Mouse (Mus musculus) hindbrain, embryonic 11.5 days (tissue): ENCODE measurements around the gene Gabbr1. TPM values are rescaled to one million over a fixed set of nuclear protein-coding genes. Genes with fewer than 3 reads are reported as not detected.

ENCODE experiments used
- ATAC-seq: fragments of 200-750 bp; cut with Nextera tagmentation; 2 replicates; pipeline ENCODE4 v1.8.0; 2017; ENCODE audit warnings: mild to moderate bottlenecking, moderate TSS enrichment, moderate library complexity; ENCODE audit not compliant: low FRiP score
- DNase-seq: peaks from one replicate; pipeline ENCODE4 v3.0.0-alpha.2; 2015; ENCODE audit warnings: low spot score
- H3K27ac ChIP-seq: fragments of 300-500 bp; sonication (generic); 2 replicates; pipeline ENCODE4 v1.5.1; 2014; ENCODE audit warnings: mild to moderate bottlenecking, low read depth, low read length
- H3K27me3 ChIP-seq: fragments of 300-500 bp; sonication (generic); 2 replicates; pipeline ENCODE4 v1.6.1; 2014; ENCODE audit warnings: mild to moderate bottlenecking, low read length, moderate library complexity, mixed read lengths; ENCODE audit not compliant: control insufficient read depth, insufficient read depth
- H3K36me3 ChIP-seq: fragments of 300-500 bp; sonication (generic); 2 replicates; pipeline ENCODE4 v1.6.1; 2014; ENCODE audit warnings: mild to moderate bottlenecking, low read length, moderate library complexity, mixed read lengths; ENCODE audit not compliant: control insufficient read depth, insufficient read depth
- H3K4me1 ChIP-seq: fragments of 300-500 bp; sonication (generic); replicated peaks from 2 replicates; pipeline ENCODE4 v1.6.1; 2014; ENCODE audit warnings: low read length, mixed read lengths; ENCODE audit not compliant: control insufficient read depth, insufficient read depth
- H3K4me2 ChIP-seq: fragments of 300-500 bp; sonication (generic); replicated peaks from 2 replicates; pipeline ENCODE4 v1.6.1; 2014; ENCODE audit warnings: mild to moderate bottlenecking, low read depth, low read length
- H3K4me3 ChIP-seq: fragments of 300-500 bp; sonication (generic); 2 replicates; pipeline ENCODE4 v1.5.1; 2014; ENCODE audit warnings: low read depth, low read length
- H3K9ac ChIP-seq: fragments of 300-500 bp; sonication (generic); 2 replicates; pipeline ENCODE4 v1.6.1; 2014; ENCODE audit warnings: low read depth, low read length
- H3K9me3 ChIP-seq: fragments of 300-500 bp; sonication (generic); 2 replicates; pipeline ENCODE4 v1.6.1; 2016; ENCODE audit warnings: low read length; ENCODE audit not compliant: control insufficient read depth
- WGBS: fragments of 180-500 bp; shearing (Covaris S2); extraction: QIAGEN DNeasy Blood & Tissue Kit; methylation state at CpG from one replicate; pipeline ENCODE4 v1.1.7; 2014; 5-methylcytosine and 5-hydroxymethylcytosine counted together
- polyA plus RNA-seq: library from polyadenylated mRNA; unstranded; fragments of >200 nt; fragmentation: Nextera tagmentation; extraction: Ambion mirVana; gene quantifications from 2 replicates; pipeline ENCODE4 v1.2.1, GENCODE M21; 2014

Gene Gabbr1
- polyA plus RNA-seq, 1 experiment from 2014 or later: 24.8 TPM

DNA sequence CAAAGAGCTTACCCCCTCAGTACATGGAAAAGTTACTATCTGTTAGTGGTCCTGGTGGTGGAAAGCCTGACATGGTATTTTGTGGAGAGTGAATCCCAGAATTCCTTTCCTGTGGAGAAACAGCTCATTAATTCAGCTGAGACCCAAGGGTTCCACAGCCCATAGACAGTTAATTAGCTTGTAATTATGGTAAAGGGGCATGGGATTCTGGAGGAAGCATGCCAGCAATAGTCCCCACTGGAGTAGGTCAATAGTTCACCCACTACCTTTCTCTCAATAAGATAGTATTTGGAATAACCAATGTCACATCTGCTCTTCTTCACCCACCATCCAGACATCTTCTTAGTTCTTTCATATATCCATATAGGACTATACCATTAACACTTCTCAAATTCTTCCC lies 42.6 kb downstream of the Gabbr1 start, which contains the start of gene Olfr90:
TSS of gene Olfr90 (minus strand) at position 101 of the 400 bp plus-strand sequence.
- no peaks in the 10 kb centered on the region for H3K9me3 ChIP-seq
- H3K9ac ChIP-seq: no peak within 1 kb of the TSS
- no peak within 1 kb of the TSS for H3K4me3 ChIP-seq
- DNase-seq: no peak
- no peak within 1 kb of the TSS for H3K4me2 ChIP-seq
- H3K27ac ChIP-seq: no peak within 1 kb of the TSS
- no peak for ATAC-seq
- H3K4me1 ChIP-seq: no peaks in the 10 kb centered on the region
- no peaks in the 10 kb centered on the region for H3K27me3 ChIP-seq
- H3K36me3 ChIP-seq: no peaks in the 10 kb centered on the region

DNA sequence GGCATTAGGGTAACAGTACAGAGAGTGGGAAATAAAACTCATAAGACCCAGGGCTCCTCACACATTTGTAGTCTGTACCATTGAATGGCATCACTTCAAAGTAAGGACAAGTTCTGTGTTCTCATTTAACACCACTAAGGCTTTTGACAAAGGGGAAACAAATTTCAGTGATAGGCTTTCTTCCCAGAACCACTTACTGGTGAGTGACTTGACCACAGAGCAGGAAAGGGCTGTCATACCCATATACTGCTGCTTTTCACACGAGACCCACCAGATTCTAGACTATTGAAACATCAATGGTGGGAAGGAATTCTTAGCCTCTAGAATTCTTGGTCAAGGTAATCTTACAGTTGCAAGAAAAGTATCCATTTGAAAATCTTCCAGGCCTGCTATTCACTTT lies 46.4 kb downstream of the Gabbr1 start:
- ATAC-seq: no peak
- Histone ChIP-seq H3K9me3 (no peaks in the 10 kb centered on the region), H3K36me3 (no peaks in the 10 kb centered on the region), H3K27ac (no peak overlapping the region), H3K4me2 (no peak overlapping the region), H3K4me3 (no peak overlapping the region), H3K27me3 (no peaks in the 10 kb centered on the region), H3K9ac (no peak overlapping the region), H3K4me1 (no peaks in the 10 kb centered on the region)
- DNase-seq: no peak
- 91% methylated on average over 1 of the region's 1 CpGs for WGBS

- Histone ChIP-seq H3K4me1 (no peaks in the 10 kb centered on the region), H3K9me3 (no peaks in the 10 kb centered on the region), H3K4me2 (no peak overlapping the region), H3K9ac (no peak overlapping the region), H3K36me3 (no peaks in the 10 kb centered on the region), H3K4me3 (no peak overlapping the region), H3K27me3 (no peaks in the 10 kb centered on the region), H3K27ac (no peak overlapping the region)
- ATAC-seq: no peak
- WGBS: 84% methylated on average over 5 of the region's 5 CpGs
- DNase-seq: no peak
Measured at GRCm38 (mm10) chr17:37093289-37093688, 47.5 kb downstream of the Gabbr1 start.

- Histone ChIP-seq H3K4me1 (no peaks in the 10 kb centered on the region), H3K36me3 (no peaks in the 10 kb centered on the region), H3K4me3 (no peak within 1 kb of the TSS), H3K4me2 (no peak within 1 kb of the TSS), H3K9me3 (no peaks in the 10 kb centered on the region), H3K27me3 (no peaks in the 10 kb centered on the region), H3K9ac (no peak within 1 kb of the TSS), H3K27ac (no peak within 1 kb of the TSS)
- WGBS: 100% methylated on average over 1 of the region's 1 CpGs
- DNase-seq (no peak), ATAC-seq (no peak)
Measured at GRCm38 (mm10) chr17:37098178-37098577, 52.4 kb downstream of the Gabbr1 start, which contains the start of gene Olfr91. Gene Olfr91 (minus strand): TSS chr17:37098278.

DNA sequence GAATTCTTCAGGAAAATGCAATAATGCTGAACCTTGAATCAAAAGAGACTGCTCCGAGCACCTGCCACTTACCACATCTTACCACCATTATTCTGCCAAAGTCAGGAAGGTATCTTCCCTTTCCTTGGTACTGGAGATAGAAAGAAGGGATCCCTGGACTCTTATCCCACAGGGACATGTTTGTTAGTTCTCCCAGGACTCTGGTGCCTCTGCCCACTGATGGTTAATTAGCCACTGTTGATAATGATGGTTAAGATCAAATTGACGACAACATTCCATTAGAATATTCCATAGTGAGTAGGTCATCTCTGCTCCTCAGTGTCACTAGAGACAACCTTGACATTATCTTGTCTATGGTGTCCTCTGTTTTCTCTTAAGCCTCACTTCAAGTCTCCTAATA lies 74.2 kb downstream of the Gabbr1 start, which contains the start of gene Olfr92:
TSS of gene Olfr92 (minus strand) at position 101 of the 400 bp plus-strand sequence.
- H3K27ac ChIP-seq: no peak within 1 kb of the TSS
- no peaks in the 10 kb centered on the region for H3K27me3 ChIP-seq
- H3K9me3 ChIP-seq: no peaks in the 10 kb centered on the region
- no peaks in the 10 kb centered on the region for H3K4me1 ChIP-seq
- ATAC-seq (no peak), DNase-seq (no peak)
- no peak within 1 kb of the TSS for H3K4me3 ChIP-seq
- no peak within 1 kb of the TSS for H3K9ac ChIP-seq
- WGBS: 89% methylated on average over 2 of the region's 2 CpGs
- H3K36me3 ChIP-seq: no peaks in the 10 kb centered on the region
- no peak within 1 kb of the TSS for H3K4me2 ChIP-seq

Other genes starting within 250 kb of the Gabbr1 start
- not detected in 2 replicates for gene H2-M10.6, start 233.8 kb upstream of the Gabbr1 start, polyA plus RNA-seq
- 34.9 and 35.2 TPM in 2 replicates for gene Trim26, start 208.8 kb upstream of the Gabbr1 start, polyA plus RNA-seq
- gene Trim15, start 178.8 kb upstream of the Gabbr1 start, polyA plus RNA-seq: 0.48 and 0.70 TPM in 2 replicates
- gene Trim10, start 176.4 kb upstream of the Gabbr1 start, polyA plus RNA-seq: 6.6 and 6.7 TPM in 2 replicates
- gene Trim40, start 155.8 kb upstream of the Gabbr1 start, polyA plus RNA-seq: not detected in 2 replicates
- not detected in 2 replicates for gene Trim31, start 147.8 kb upstream of the Gabbr1 start, polyA plus RNA-seq
- 0.34 and 1.4 TPM in 2 replicates for gene Rnf39, start 103.0 kb upstream of the Gabbr1 start, polyA plus RNA-seq
- 161 and 165 TPM in 2 replicates for gene Ppp1r11, start 94.2 kb upstream of the Gabbr1 start, polyA plus RNA-seq
- gene Znrd1, start 87.4 kb upstream of the Gabbr1 start, polyA plus RNA-seq: 82.8 and 86.9 TPM in 2 replicates
- 9.6 and 9.8 TPM in 2 replicates for gene Znrd1as, start 87.4 kb upstream of the Gabbr1 start, polyA plus RNA-seq
- not detected in 2 replicates for gene 2410137M14Rik, start 64.7 kb upstream of the Gabbr1 start, polyA plus RNA-seq
- 0.86 and 1.1 TPM in 2 replicates for gene H2-M5, start 56.4 kb upstream of the Gabbr1 start, polyA plus RNA-seq
- 137 and 153 TPM in 2 replicates for gene Zfp57, start 44.8 kb upstream of the Gabbr1 start, polyA plus RNA-seq
- 0.39 and 0.61 TPM in 2 replicates for gene Mog, start 22.6 kb upstream of the Gabbr1 start, polyA plus RNA-seq
- gene Olfr90, start 42.5 kb downstream of the Gabbr1 start, polyA plus RNA-seq: 0.06 TPM in 1 of 2 replicates, not detected in the other
- 0.08 TPM in 1 of 2 replicates, not detected in the other for gene Olfr91, start 52.3 kb downstream of the Gabbr1 start, polyA plus RNA-seq
- not detected in 2 replicates for gene Olfr92, start 74.1 kb downstream of the Gabbr1 start, polyA plus RNA-seq
- gene Olfr93, start 115.5 kb downstream of the Gabbr1 start, polyA plus RNA-seq: not detected in 2 replicates
- not detected in 2 replicates for gene Ubd, start 147.9 kb downstream of the Gabbr1 start, polyA plus RNA-seq
- gene Olfr94, start 155.0 kb downstream of the Gabbr1 start, polyA plus RNA-seq: not detected in 2 replicates
- not detected in 2 replicates for gene Olfr95, start 167.2 kb downstream of the Gabbr1 start, polyA plus RNA-seq
- gene Olfr96, start 174.2 kb downstream of the Gabbr1 start, polyA plus RNA-seq: not detected in 2 replicates
- not detected in 2 replicates for gene Olfr97, start 191.4 kb downstream of the Gabbr1 start, polyA plus RNA-seq
- not detected in 2 replicates for gene Olfr98, start 217.8 kb downstream of the Gabbr1 start, polyA plus RNA-seq
- gene H2-M3, start 224.3 kb downstream of the Gabbr1 start, polyA plus RNA-seq: 0.93 and 1.3 TPM in 2 replicates
- not detected in 2 replicates for gene Olfr99, start 237.5 kb downstream of the Gabbr1 start, polyA plus RNA-seq